Mouse (Mus musculus) hindbrain, postnatal 0 days (tissue): ENCODE data around the gene BC035947. TPM values are rescaled to one million over a fixed set of nuclear protein-coding genes. Genes with fewer than 3 reads are reported as not detected.
"Not testable (repeated sequence)": the region's sequence is repeated elsewhere in the genome, so short reads cannot be mapped to it uniquely, and the experiment has no call there.

ENCODE experiments used
- ATAC-seq: fragments of 200-750 bp; cut with Nextera tagmentation; 2 replicates; pipeline ENCODE4 v1.8.0; 2017; ENCODE audit warnings: mild to moderate bottlenecking, moderate TSS enrichment, moderate library complexity
- DNase-seq: peaks from one replicate; pipeline ENCODE4 v3.0.0-alpha.2; 2015; ENCODE audit warnings: low spot score
- H3K27ac ChIP-seq: fragments of 300-500 bp; sonication (generic); 2 replicates; pipeline ENCODE4 v1.5.1; 2014; ENCODE audit warnings: mild to moderate bottlenecking
- H3K27me3 ChIP-seq: fragments of 300-500 bp; sonication (generic); 2 replicates; pipeline ENCODE4 v1.6.1; 2014; ENCODE audit warnings: low read length, mixed read lengths; ENCODE audit not compliant: insufficient read depth
- H3K36me3 ChIP-seq: fragments of 300-500 bp; sonication (generic); 2 replicates; pipeline ENCODE4 v1.6.1; 2014; ENCODE audit warnings: low read length, mixed read lengths; ENCODE audit not compliant: insufficient read depth
- H3K4me1 ChIP-seq: fragments of 300-500 bp; sonication (generic); 2 replicates; pipeline ENCODE4 v1.6.1; 2014; ENCODE audit warnings: antibody characterized with exemption, low read length, mixed read lengths; ENCODE audit not compliant: insufficient read depth
- H3K4me2 ChIP-seq: fragments of 300-500 bp; sonication (generic); 2 replicates; pipeline ENCODE4 v1.6.1; 2014; ENCODE audit warnings: low read depth, mild to moderate bottlenecking, low read length, moderate library complexity, mixed read lengths
- H3K4me3 ChIP-seq: fragments of 300-500 bp; sonication (generic); 2 replicates; pipeline ENCODE4 v1.5.1; 2014; ENCODE audit warnings: low read length
- H3K9ac ChIP-seq: fragments of 300-500 bp; sonication (generic); replicated peaks from 2 replicates; pipeline ENCODE4 v1.6.1; 2014; ENCODE audit warnings: mild to moderate bottlenecking, low read length, moderate library complexity, mixed read lengths
- H3K9me3 ChIP-seq: fragments of 300-500 bp; sonication (generic); 2 replicates; pipeline ENCODE4 v1.6.1; 2016; ENCODE audit warnings: low read length, mixed read lengths
- CTCF ChIP-seq: IDR thresholded peaks from 2 replicates; pipeline ENCODE4 v1.5.1; 2016; ENCODE audit warnings: antibody characterized with exemption, control low read depth, low read depth
- WGBS: fragments of 180-500 bp; shearing (Covaris S2); extraction: QIAGEN DNeasy Blood & Tissue Kit; methylation state at CpG from one replicate; pipeline ENCODE4 v1.1.7; 2014; 5-methylcytosine and 5-hydroxymethylcytosine counted together
- polyA plus RNA-seq: library from polyadenylated mRNA; unstranded; fragments of >200 nt; fragmentation: Nextera tagmentation; extraction: Ambion mirVana; gene quantifications from 2 replicates; pipeline ENCODE4 v1.2.1, GENCODE M21; 2015
- total RNA-seq: library from RNA; depleted of rRNA; stranded (reverse); fragments of >200 nt; gene quantifications from 2 replicates; pipeline ENCODE4 v1.2.3, GENCODE M21; 2014; rRNA removed

The BC035947 gene
- total RNA-seq = 0.89 and 1.7 TPM in 2 replicates
- polyA plus RNA-seq = 0.79 and 0.89 TPM in 2 replicates

- TF ChIP-seq CTCF = no peak
- Histone ChIP-seq H3K27me3 (no peaks in the 10 kb centered on the region), H3K4me2 (peak within 1 kb of the TSS; percentile 49), H3K4me3 (peak within 1 kb of the TSS; percentile 30), H3K4me1 (peaks cover 7% of the 10 kb centered on the region; the same call in 1 of the 2 replicates), H3K9me3 (no peaks in the 10 kb centered on the region), H3K9ac (peak within 1 kb of the TSS; percentile 37; the same call in 1 of the 2 replicates), H3K36me3 (no peaks in the 10 kb centered on the region), H3K27ac (no peak within 1 kb of the TSS)
- 3% methylated on average over 25 of the region's 25 CpGs for WGBS
- DNase-seq (peak; percentile 38), ATAC-seq (peak; percentile 53; the same call in 1 of the 2 replicates)
These were observed at the start of gene BC035947 for GRCm38 (mm10) chr1:78511621-78512160. TSS of gene BC035947 (minus strand) at chr1:78512158.

DNA sequence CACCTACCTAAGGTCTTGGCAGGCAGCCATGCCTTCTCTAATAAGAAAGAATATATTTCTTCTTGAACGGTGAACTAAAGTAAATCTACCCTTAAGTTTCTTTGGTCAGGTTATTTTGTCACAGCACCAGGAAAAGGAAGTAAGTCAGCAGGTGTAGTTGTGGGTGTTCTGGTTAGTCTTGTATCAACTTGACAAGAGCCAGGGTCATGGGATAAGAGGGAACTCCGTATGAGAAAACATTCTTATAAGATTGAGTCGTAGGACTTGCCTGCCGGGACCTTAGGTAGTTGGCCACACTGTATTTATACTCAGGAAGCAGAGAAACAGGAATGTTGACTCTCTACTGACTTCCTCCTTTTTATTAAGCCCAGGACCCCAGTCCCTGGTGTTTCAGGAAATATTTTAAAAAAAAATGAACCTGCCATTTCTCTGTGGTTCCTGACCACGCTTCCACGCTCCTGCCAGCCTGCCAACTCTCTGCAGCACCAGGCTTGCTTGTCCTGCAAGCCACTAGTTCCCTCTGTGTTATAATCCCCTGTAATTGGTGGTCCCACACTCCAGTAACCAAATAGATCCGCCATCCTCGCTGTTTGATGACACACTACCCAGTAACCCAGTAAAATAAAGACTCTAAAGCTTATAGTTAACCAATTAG is 42.2 kb upstream of the BC035947 start:
- no peak overlapping the region for H3K27ac ChIP-seq
- no peaks in the 10 kb centered on the region for H3K36me3 ChIP-seq
- H3K4me2 ChIP-seq = no peak overlapping the region
- no peak for TF ChIP-seq CTCF
- no peaks in the 10 kb centered on the region for H3K4me1 ChIP-seq
- no peak for DNase-seq
- no peaks in the 10 kb centered on the region for H3K9me3 ChIP-seq
- WGBS = 80% methylated on average over 8 of the region's 8 CpGs
- H3K27me3 ChIP-seq = no peaks in the 10 kb centered on the region
- H3K9ac ChIP-seq = no peak overlapping the region
- no peak for ATAC-seq
- H3K4me3 ChIP-seq = no peak overlapping the region

DNA sequence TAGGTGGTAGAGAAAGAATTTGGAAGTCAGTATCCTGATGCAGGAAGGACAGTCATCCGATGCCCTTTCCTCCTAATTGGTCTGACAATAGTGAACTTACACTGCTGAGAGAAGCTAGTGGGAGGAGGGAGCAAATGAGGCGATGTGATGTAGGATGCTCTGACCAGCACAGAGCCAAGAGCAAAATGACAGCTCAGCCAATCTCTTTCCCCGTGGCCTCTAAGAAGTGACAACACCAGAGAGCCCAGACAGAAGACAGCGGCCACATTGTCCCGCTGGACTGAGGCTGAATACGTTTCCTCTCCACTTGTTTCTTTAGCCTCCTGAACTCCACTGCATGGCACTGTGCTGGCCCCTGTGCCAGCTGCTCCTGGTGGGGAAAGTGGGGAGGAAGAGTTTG is 37.0 kb upstream of the BC035947 start:
- Histone ChIP-seq H3K27me3 (no peaks in the 10 kb centered on the region), H3K9ac (no peak overlapping the region), H3K4me2 (no peak overlapping the region), H3K4me3 (no peak overlapping the region), H3K4me1 (no peaks in the 10 kb centered on the region), H3K9me3 (no peaks in the 10 kb centered on the region), H3K27ac (0 out of 2 replicates have a peak overlapping the region, but pooled peaks have one; percentile 48), H3K36me3 (no peaks in the 10 kb centered on the region)
- DNase-seq = no peak
- peak; percentile 82 for ATAC-seq
- WGBS = 31% methylated on average over 6 of the region's 6 CpGs
- TF ChIP-seq CTCF = no peak

- Histone ChIP-seq H3K4me3 (no peak overlapping the region), H3K4me1 (no peaks in the 10 kb centered on the region), H3K27ac (no peak overlapping the region), H3K27me3 (no peaks in the 10 kb centered on the region), H3K4me2 (no peak overlapping the region), H3K9me3 (no peaks in the 10 kb centered on the region), H3K36me3 (no peaks in the 10 kb centered on the region), H3K9ac (no peak overlapping the region)
- WGBS = 88% methylated on average over 9 of the region's 9 CpGs
- no peak for ATAC-seq
- no peak for DNase-seq
- no peak for TF ChIP-seq CTCF
These were observed 34.3 kb upstream of the BC035947 start for GRCm38 (mm10) chr1:78546258-78546657.

DNA sequence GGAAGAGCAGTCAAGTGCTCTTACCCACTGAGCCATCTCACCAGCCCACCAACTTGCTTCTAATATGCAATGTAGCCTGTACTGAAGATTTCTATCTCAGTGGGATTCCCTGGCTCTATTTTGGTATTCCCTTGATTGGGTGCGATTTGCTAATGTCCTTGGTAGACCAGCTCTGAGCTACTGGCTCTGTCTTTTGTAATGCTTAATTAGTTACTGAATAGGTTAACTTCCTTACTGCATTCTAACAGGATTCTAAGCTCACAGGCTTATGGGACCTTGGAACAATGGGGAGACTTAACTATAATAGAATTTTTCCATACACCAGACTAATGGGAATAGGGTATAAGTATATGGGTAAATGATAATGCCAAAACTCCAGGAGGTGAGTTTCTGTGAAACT is 31.7 kb upstream of the BC035947 start:
- not testable (repeated sequence) for H3K27ac ChIP-seq, H3K4me2 ChIP-seq, H3K36me3 ChIP-seq, DNase-seq, H3K27me3 ChIP-seq, H3K4me1 ChIP-seq, H3K4me3 ChIP-seq, H3K9me3 ChIP-seq, H3K9ac ChIP-seq, ATAC-seq
- 64% methylated on average over 1 of the region's 1 CpGs for WGBS

GRCm38 (mm10) chr1:78539166-78539565 is 27.2 kb upstream of the BC035947 start:
- no peak for ATAC-seq
- H3K9ac ChIP-seq = no peak overlapping the region
- H3K27me3 ChIP-seq = no peaks in the 10 kb centered on the region
- no peaks in the 10 kb centered on the region for H3K9me3 ChIP-seq
- H3K27ac ChIP-seq = no peak overlapping the region
- no peaks in the 10 kb centered on the region; the same call in 1 of the 2 replicates for H3K4me1 ChIP-seq
- H3K4me2 ChIP-seq = no peak overlapping the region
- no peak for DNase-seq
- H3K4me3 ChIP-seq = no peak overlapping the region
- WGBS = 79% methylated on average over 6 of the region's 6 CpGs
- H3K36me3 ChIP-seq = no peaks in the 10 kb centered on the region
- no peak for TF ChIP-seq CTCF

DNA sequence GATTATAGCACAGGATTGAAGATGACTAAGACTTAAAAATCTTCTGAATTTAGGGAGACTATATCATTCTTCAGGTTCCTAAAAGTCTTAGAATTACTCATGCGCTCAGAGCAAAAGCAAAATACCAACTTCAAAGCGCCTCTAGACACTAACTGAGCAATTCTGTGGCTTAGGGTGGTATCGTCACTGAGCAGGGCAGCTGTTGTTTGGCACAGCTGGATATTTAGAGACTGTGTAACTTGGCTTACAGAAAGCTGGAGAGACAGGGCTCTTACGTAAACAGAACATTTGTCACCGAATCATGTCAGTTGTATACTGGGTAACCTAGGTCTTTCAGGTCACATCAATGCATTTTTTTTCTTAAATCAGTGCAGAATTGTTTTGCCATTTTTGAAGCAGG is 26.4 kb upstream of the BC035947 start:
- ATAC-seq = no peak
- Histone ChIP-seq H3K4me3 (no peak overlapping the region), H3K36me3 (no peaks in the 10 kb centered on the region), H3K9ac (0 out of 2 replicates have a peak overlapping the region, but pooled peaks have one; percentile 47), H3K4me1 (no peaks in the 10 kb centered on the region; the same call in 1 of the 2 replicates), H3K27me3 (no peaks in the 10 kb centered on the region), H3K4me2 (0 out of 2 replicates have a peak overlapping the region, but pooled peaks have one; percentile 80), H3K9me3 (no peaks in the 10 kb centered on the region), H3K27ac (no peak overlapping the region)
- TF ChIP-seq CTCF = no peak
- 47% methylated on average over 5 of the region's 5 CpGs for WGBS
- DNase-seq = peak; percentile 7
